Mouse (Mus musculus) natural killer cell, adult 2 months (primary cell): ENCODE results near the gene Asap2.

ENCODE experiments used
- DNase-seq, 2 experiments: peaks; one replicate each; pipeline ENCODE4 v3.0.0; 2022; ENCODE audit warnings: low spot score in 2 of 2

Gene Asap2

GRCm38 (mm10) chr12:21166884-21167575, 176.8 kb downstream of the Asap2 start:
- peak; percentile 69 to 71 for DNase-seq

- DNase-seq: no peak
These were observed 177.5 kb downstream of the Asap2 start for GRCm38 (mm10) chr12:21167741-21168140.

GRCm38 (mm10) chr12:21168149-21168548, 177.9 kb downstream of the Asap2 start:
- no peak for DNase-seq

GRCm38 (mm10) chr12:21171776-21172490, 181.7 kb downstream of the Asap2 start:
- peak in 1 of 2 experiments; percentile 44 for DNase-seq

- DNase-seq: peak; percentile 47 to 55
These were observed 183.7 kb downstream of the Asap2 start for GRCm38 (mm10) chr12:21173847-21174412.

- DNase-seq: no peak
These were observed 186.1 kb downstream of the Asap2 start for GRCm38 (mm10) chr12:21176399-21176798.

- no peak for DNase-seq
These were observed 187.0 kb downstream of the Asap2 start for GRCm38 (mm10) chr12:21177123-21177698.

- no peak for DNase-seq
These were observed 189.8 kb downstream of the Asap2 start for GRCm38 (mm10) chr12:21180091-21180490.

- no peak for DNase-seq
These were observed 192.5 kb downstream of the Asap2 start for GRCm38 (mm10) chr12:21182786-21183185.

GRCm38 (mm10) chr12:21183321-21183720, 193.1 kb downstream of the Asap2 start:
- DNase-seq: no peak

- DNase-seq: no peak
These were observed 195.9 kb downstream of the Asap2 start for GRCm38 (mm10) chr12:21186145-21186544.

- DNase-seq: no peak
These were observed 198.6 kb downstream of the Asap2 start for GRCm38 (mm10) chr12:21188880-21189279.

GRCm38 (mm10) chr12:21191546-21191945, 201.3 kb downstream of the Asap2 start:
- DNase-seq: no peak

- DNase-seq: no peak
These were observed 205.2 kb downstream of the Asap2 start for GRCm38 (mm10) chr12:21195497-21195896.

- DNase-seq: no peak
These were observed 206.2 kb downstream of the Asap2 start for GRCm38 (mm10) chr12:21196420-21196819.

GRCm38 (mm10) chr12:21200613-21201012, 210.4 kb downstream of the Asap2 start:
- DNase-seq: no peak

- DNase-seq: no peak
These were observed 211.4 kb downstream of the Asap2 start for GRCm38 (mm10) chr12:21201485-21202269.

GRCm38 (mm10) chr12:21204701-21205312, 214.5 kb downstream of the Asap2 start:
- no peak for DNase-seq

GRCm38 (mm10) chr12:21205799-21206198, 215.5 kb downstream of the Asap2 start:
- no peak for DNase-seq

GRCm38 (mm10) chr12:21207422-21207821, 217.2 kb downstream of the Asap2 start:
- no peak for DNase-seq

GRCm38 (mm10) chr12:21208172-21208795, 218.0 kb downstream of the Asap2 start:
- DNase-seq: no peak
